Mouse (Mus musculus): Measurements from ENCODE around the gene Ccdc146. TPM values are rescaled to one million over a fixed set of nuclear protein-coding genes. Genes with fewer than 3 reads are reported as not detected.
A peak's percentile ranks its signal among the peaks of the same experiment; 100 is the strongest.

The Ccdc146 gene
- polyA plus RNA-seq, 1 experiment from 2014 or later, result not detected

GRCm38 (mm10) chr5:21248834-21249233 is 175.6 kb downstream of the Ccdc146 start:
- Histone ChIP-seq H3K9ac (no peak overlapping the region), H3K27me3 (no peaks in the 10 kb centered on the region), H3K4me3 (replicated peaks) (no peak overlapping the region), H3K4me1 (peaks cover 11% of the 10 kb centered on the region), H3K27ac (peak overlapping the region; percentile 57), H3K36me3 (no peaks in the 10 kb centered on the region), H3K9me3 (replicated peaks) (no peaks in the 10 kb centered on the region; the same call in 1 of the 2 replicates), H3K4me2 (no peak overlapping the region)
- no peak for ATAC-seq (replicated peaks; ENCODE audit: low FRiP score)
- WGBS, result 55% methylated on average over 5 of the region's 5 CpGs

GRCm38 (mm10) chr5:21247916-21248315 is 176.6 kb downstream of the Ccdc146 start:
- 31% methylated on average over 2 of the region's 2 CpGs for WGBS
- peak; percentile 84 for ATAC-seq (replicated peaks; ENCODE audit: low FRiP score)
- H3K9me3 ChIP-seq (replicated peaks), result no peaks in the 10 kb centered on the region; the same call in 1 of the 2 replicates
- H3K36me3 ChIP-seq, result no peaks in the 10 kb centered on the region
- H3K4me2 ChIP-seq, result no peak overlapping the region
- peaks cover 11% of the 10 kb centered on the region for H3K4me1 ChIP-seq
- no peaks in the 10 kb centered on the region for H3K27me3 ChIP-seq
- peak overlapping the region; percentile 57 for H3K27ac ChIP-seq
- H3K4me3 ChIP-seq (replicated peaks), result no peak overlapping the region
- H3K9ac ChIP-seq, result no peak overlapping the region

GRCm38 (mm10) chr5:21246794-21247193 is 177.7 kb downstream of the Ccdc146 start:
- H3K27ac ChIP-seq, result no peak overlapping the region
- H3K4me3 ChIP-seq (replicated peaks), result no peak overlapping the region
- no peak overlapping the region for H3K4me2 ChIP-seq
- no peaks in the 10 kb centered on the region for H3K27me3 ChIP-seq
- H3K9me3 ChIP-seq (replicated peaks), result no peaks in the 10 kb centered on the region; the same call in 1 of the 2 replicates
- WGBS, result 54% methylated on average over 6 of the region's 6 CpGs
- peaks cover 11% of the 10 kb centered on the region for H3K4me1 ChIP-seq
- H3K9ac ChIP-seq, result no peak overlapping the region
- no peaks in the 10 kb centered on the region for H3K36me3 ChIP-seq
- ATAC-seq (replicated peaks; ENCODE audit: low FRiP score), result peak; percentile 41; the same call in 1 of the 2 replicates

GRCm38 (mm10) chr5:21245241-21245640 is 179.2 kb downstream of the Ccdc146 start:
- ATAC-seq (replicated peaks; ENCODE audit: low FRiP score), result no peak
- Histone ChIP-seq H3K9ac (no peak overlapping the region), H3K4me2 (no peak overlapping the region), H3K4me1 (peaks cover 11% of the 10 kb centered on the region), H3K36me3 (no peaks in the 10 kb centered on the region), H3K4me3 (replicated peaks) (no peak overlapping the region), H3K27ac (no peak overlapping the region), H3K27me3 (no peaks in the 10 kb centered on the region), H3K9me3 (replicated peaks) (no peaks in the 10 kb centered on the region; the same call in 1 of the 2 replicates)
- WGBS, result 54% methylated on average over 1 of the region's 1 CpGs

- H3K4me1 ChIP-seq, result peaks cover 11% of the 10 kb centered on the region
- H3K4me2 ChIP-seq, result no peak overlapping the region
- H3K36me3 ChIP-seq, result no peaks in the 10 kb centered on the region
- 75% methylated on average over 1 of the region's 1 CpGs for WGBS
- H3K4me3 ChIP-seq (replicated peaks), result no peak overlapping the region
- no peak overlapping the region for H3K27ac ChIP-seq
- no peaks in the 10 kb centered on the region for H3K27me3 ChIP-seq
- H3K9me3 ChIP-seq (replicated peaks), result no peaks in the 10 kb centered on the region; the same call in 1 of the 2 replicates
- H3K9ac ChIP-seq, result no peak overlapping the region
- no peak for ATAC-seq (replicated peaks; ENCODE audit: low FRiP score)
Measured at GRCm38 (mm10) chr5:21244575-21244974, 179.9 kb downstream of the Ccdc146 start.

Other genes with a start within 250 kb of the Ccdc146 start
- 1.6 and 2.0 TPM in 2 replicates for gene Gsap, start 238.4 kb downstream of the Ccdc146 start, polyA plus RNA-seq (2015; fragmentation: Nextera tagmentation; extraction: Ambion mirVana)
- 3.2 and 3.3 TPM in 2 replicates for gene Fgl2, start 52.0 kb downstream of the Ccdc146 start, polyA plus RNA-seq (2015; fragmentation: Nextera tagmentation; extraction: Ambion mirVana)
- gene Fam185a, start 281 bp upstream of the Ccdc146 start, polyA plus RNA-seq (2015; fragmentation: Nextera tagmentation; extraction: Ambion mirVana), result 6.2 and 6.4 TPM in 2 replicates
- gene Lrrc17, start 118.9 kb upstream of the Ccdc146 start, polyA plus RNA-seq (2015; fragmentation: Nextera tagmentation; extraction: Ambion mirVana), result 42.4 and 47.4 TPM in 2 replicates
- 0.22 and 0.42 TPM in 2 replicates for gene Fbxl13, start 221.0 kb upstream of the Ccdc146 start, polyA plus RNA-seq (2015; fragmentation: Nextera tagmentation; extraction: Ambion mirVana)
- 50.8 and 52.5 TPM in 2 replicates for gene Armc10, start 221.1 kb upstream of the Ccdc146 start, polyA plus RNA-seq (2015; fragmentation: Nextera tagmentation; extraction: Ambion mirVana)

Data from kidney, embryonic 15.5 days (tissue).